Mouse (Mus musculus): ENCODE results near the gene Acaa1b.

Gene Acaa1b

GRCm38 (mm10) chr9:119143372-119143771 is 13.5 kb downstream of the Acaa1b start:
- in situ Hi-C loops (cut with MboI): no loop called here

GRCm38 (mm10) chr9:119142066-119142465 is 14.8 kb downstream of the Acaa1b start:
- in situ Hi-C loops (cut with MboI): no loop called here

GRCm38 (mm10) chr9:119138836-119139235 is 18.1 kb downstream of the Acaa1b start:
- in situ Hi-C loops (cut with MboI): no loop called here

GRCm38 (mm10) chr9:119130692-119131091 is 26.2 kb downstream of the Acaa1b start:
- in situ Hi-C loops (cut with MboI): no loop called here

GRCm38 (mm10) chr9:119128436-119129181 is 28.3 kb downstream of the Acaa1b start:
- in situ Hi-C loops (cut with MboI): no loop called here

- in situ Hi-C loops (cut with MboI): no loop called here
Measured at GRCm38 (mm10) chr9:119122596-119123369, 34.1 kb downstream of the Acaa1b start.

GRCm38 (mm10) chr9:119120168-119120560 is 36.7 kb downstream of the Acaa1b start:
- in situ Hi-C loops (cut with MboI): no loop called here

- in situ Hi-C loops (cut with MboI): no loop called here
Measured at GRCm38 (mm10) chr9:119119409-119120167, 37.3 kb downstream of the Acaa1b start.

GRCm38 (mm10) chr9:119114911-119115310 is 42.0 kb downstream of the Acaa1b start:
- in situ Hi-C loops (cut with MboI): no loop called here

- in situ Hi-C loops (cut with MboI): no loop called here
Measured at GRCm38 (mm10) chr9:119110640-119111039, 46.3 kb downstream of the Acaa1b start.

- in situ Hi-C loops (cut with MboI): no loop called here
Measured at GRCm38 (mm10) chr9:119109685-119110353, 47.1 kb downstream of the Acaa1b start.

GRCm38 (mm10) chr9:119107566-119107965 is 49.3 kb downstream of the Acaa1b start:
- in situ Hi-C loops (cut with MboI): no loop called here

- in situ Hi-C loops (cut with MboI): no loop called here
Measured at GRCm38 (mm10) chr9:119102783-119103113, 54.1 kb downstream of the Acaa1b start.

- in situ Hi-C loops (cut with MboI): no loop called here
Measured at GRCm38 (mm10) chr9:119101992-119102782, 54.7 kb downstream of the Acaa1b start, which contains the start of gene Dlec1. Gene Dlec1 (plus strand): TSS chr9:119102478.

GRCm38 (mm10) chr9:119100177-119100898 is 56.6 kb downstream of the Acaa1b start:
- in situ Hi-C loops (cut with MboI): no loop called here
